Mouse (Mus musculus): ENCODE measurements around the gene Katnal1. TPM values are rescaled to one million over a fixed set of nuclear protein-coding genes. Genes with fewer than 3 reads are reported as not detected.

Katnal1 gene
- polyA plus RNA-seq, 1 experiment: 19.2 TPM

DNA sequence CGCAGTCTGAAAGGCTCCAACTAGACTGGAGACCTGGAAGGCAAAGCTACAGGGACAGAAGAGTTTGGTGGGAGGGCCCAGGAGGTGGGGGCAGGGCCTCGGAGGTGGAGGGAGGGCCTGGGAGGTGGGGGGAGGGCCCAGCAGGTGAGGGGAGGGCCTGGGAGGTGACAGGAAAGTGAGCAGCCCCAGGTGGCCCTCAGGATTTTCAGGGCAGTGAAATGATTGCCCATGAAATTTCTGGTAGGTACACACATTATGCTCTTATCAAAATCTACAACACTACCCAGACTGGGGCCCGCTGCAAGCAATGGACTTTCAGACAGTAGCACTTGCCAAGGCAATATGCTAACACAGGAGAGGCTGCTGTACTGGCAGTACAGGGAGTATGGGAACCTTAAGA is 59.5 kb downstream of the Katnal1 start:
- TF ChIP-seq CTCF (IDR thresholded peaks at IDR 0.05; ENCODE audit: borderline replicate concordance, insufficient read depth, low read length) (no peak), POLR2A (IDR thresholded peaks at IDR 0.05; ENCODE audit: low read depth, low read length) (no peak)
- H3K4me3 ChIP-seq (ENCODE audit: insufficient read depth, low read length): no peak overlapping the region
- H3K4me1 ChIP-seq (ENCODE audit: control insufficient read depth, insufficient read depth, low read length): no peaks in the 10 kb centered on the region
- no peak overlapping the region for H3K27ac ChIP-seq (ENCODE audit: insufficient read depth, low read length)

- no peak overlapping the region for H3K27ac ChIP-seq (ENCODE audit: insufficient read depth, low read length)
- no peak for TF ChIP-seq CTCF (IDR thresholded peaks at IDR 0.05; ENCODE audit: borderline replicate concordance, insufficient read depth, low read length)
- no peak for TF ChIP-seq POLR2A (IDR thresholded peaks at IDR 0.05; ENCODE audit: low read depth, low read length)
- no peaks in the 10 kb centered on the region for H3K4me1 ChIP-seq (ENCODE audit: control insufficient read depth, insufficient read depth, low read length)
- H3K4me3 ChIP-seq (ENCODE audit: insufficient read depth, low read length): no peak overlapping the region
These were observed 61.4 kb downstream of the Katnal1 start for GRCm38 (mm10) chr5:148867766-148868165.

GRCm38 (mm10) chr5:148867171-148867570 is 61.9 kb downstream of the Katnal1 start:
- TF ChIP-seq CTCF (IDR thresholded peaks at IDR 0.05; ENCODE audit: borderline replicate concordance, insufficient read depth, low read length) (no peak), POLR2A (IDR thresholded peaks at IDR 0.05; ENCODE audit: low read depth, low read length) (no peak)
- no peak overlapping the region for H3K4me3 ChIP-seq (ENCODE audit: insufficient read depth, low read length)
- H3K27ac ChIP-seq (ENCODE audit: insufficient read depth, low read length): no peak overlapping the region
- no peaks in the 10 kb centered on the region for H3K4me1 ChIP-seq (ENCODE audit: control insufficient read depth, insufficient read depth, low read length)

DNA sequence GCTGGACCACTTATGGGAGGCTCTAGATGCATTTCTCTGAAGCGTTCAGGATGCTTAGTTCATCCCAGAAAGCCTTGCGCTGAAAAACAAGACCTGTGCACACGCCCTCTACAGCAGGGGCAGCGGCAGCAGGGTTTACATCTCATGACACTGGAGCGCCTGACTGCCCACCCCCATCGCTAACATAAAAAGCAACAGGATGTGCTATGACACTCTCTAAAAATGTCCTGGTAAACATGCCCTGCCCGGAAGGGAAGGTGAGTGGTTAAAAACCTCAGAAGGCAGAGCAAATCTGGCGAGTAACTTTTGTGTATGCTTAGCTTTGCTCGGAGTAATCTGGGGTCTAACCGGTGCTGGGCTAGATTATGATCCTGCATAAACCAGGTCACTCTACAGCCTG is 62.5 kb downstream of the Katnal1 start:
- H3K4me3 ChIP-seq (ENCODE audit: insufficient read depth, low read length): no peak overlapping the region
- no peaks in the 10 kb centered on the region for H3K4me1 ChIP-seq (ENCODE audit: control insufficient read depth, insufficient read depth, low read length)
- no peak overlapping the region for H3K27ac ChIP-seq (ENCODE audit: insufficient read depth, low read length)
- TF ChIP-seq POLR2A (IDR thresholded peaks at IDR 0.05; ENCODE audit: low read depth, low read length) (no peak), CTCF (IDR thresholded peaks at IDR 0.05; ENCODE audit: borderline replicate concordance, insufficient read depth, low read length) (no peak)

GRCm38 (mm10) chr5:148863409-148863808 is 65.7 kb downstream of the Katnal1 start:
- Histone ChIP-seq H3K4me3 (ENCODE audit: insufficient read depth, low read length) (no peak overlapping the region), H3K4me1 (ENCODE audit: control insufficient read depth, insufficient read depth, low read length) (no peaks in the 10 kb centered on the region), H3K27ac (ENCODE audit: insufficient read depth, low read length) (no peak overlapping the region)
- no peak for TF ChIP-seq CTCF (IDR thresholded peaks at IDR 0.05; ENCODE audit: borderline replicate concordance, insufficient read depth, low read length)
- no peak for TF ChIP-seq POLR2A (IDR thresholded peaks at IDR 0.05; ENCODE audit: low read depth, low read length)

- Histone ChIP-seq H3K4me1 (ENCODE audit: control insufficient read depth, insufficient read depth, low read length) (no peaks in the 10 kb centered on the region), H3K4me3 (ENCODE audit: insufficient read depth, low read length) (no peak overlapping the region), H3K27ac (ENCODE audit: insufficient read depth, low read length) (no peak overlapping the region)
- no peak for TF ChIP-seq CTCF (IDR thresholded peaks at IDR 0.05; ENCODE audit: borderline replicate concordance, insufficient read depth, low read length)
- no peak for TF ChIP-seq POLR2A (IDR thresholded peaks at IDR 0.05; ENCODE audit: low read depth, low read length)
These were observed 66.3 kb downstream of the Katnal1 start for GRCm38 (mm10) chr5:148862853-148863252.

- no peak for TF ChIP-seq CTCF (IDR thresholded peaks at IDR 0.05; ENCODE audit: borderline replicate concordance, insufficient read depth, low read length)
- TF ChIP-seq POLR2A (IDR thresholded peaks at IDR 0.05; ENCODE audit: low read depth, low read length): no peak
- no peak overlapping the region for H3K4me3 ChIP-seq (ENCODE audit: insufficient read depth, low read length)
- H3K4me1 ChIP-seq (ENCODE audit: control insufficient read depth, insufficient read depth, low read length): no peaks in the 10 kb centered on the region
- no peak overlapping the region for H3K27ac ChIP-seq (ENCODE audit: insufficient read depth, low read length)
These were observed 67.0 kb downstream of the Katnal1 start for GRCm38 (mm10) chr5:148862136-148862535.

GRCm38 (mm10) chr5:148857522-148857921 is 71.6 kb downstream of the Katnal1 start:
- no peaks in the 10 kb centered on the region for H3K4me1 ChIP-seq (ENCODE audit: control insufficient read depth, insufficient read depth, low read length)
- no peak overlapping the region for H3K27ac ChIP-seq (ENCODE audit: insufficient read depth, low read length)
- H3K4me3 ChIP-seq (ENCODE audit: insufficient read depth, low read length): no peak overlapping the region
- TF ChIP-seq POLR2A (IDR thresholded peaks at IDR 0.05; ENCODE audit: low read depth, low read length) (no peak), CTCF (IDR thresholded peaks at IDR 0.05; ENCODE audit: borderline replicate concordance, insufficient read depth, low read length) (no peak)

DNA sequence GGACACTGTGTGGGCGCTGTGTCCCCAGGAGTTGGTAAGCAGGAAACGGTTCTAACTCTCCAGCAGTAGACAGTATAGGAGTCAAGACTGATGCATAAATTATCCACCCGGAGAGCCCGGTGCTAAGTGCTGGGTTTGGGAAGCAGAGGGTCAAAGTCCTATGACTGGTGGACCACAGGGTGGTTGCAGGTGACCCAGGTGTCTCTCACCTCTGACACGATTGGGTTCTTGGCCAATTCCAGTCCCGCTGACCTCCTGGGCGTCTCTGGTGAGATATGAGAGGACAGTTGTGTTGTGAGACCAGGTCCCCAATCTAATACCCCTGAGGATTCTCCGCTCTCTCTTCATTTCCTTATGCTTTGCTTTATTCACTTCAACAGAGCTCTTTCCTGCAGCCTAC is 74.1 kb downstream of the Katnal1 start:
- TF ChIP-seq POLR2A (IDR thresholded peaks at IDR 0.05; ENCODE audit: low read depth, low read length) (no peak), CTCF (IDR thresholded peaks at IDR 0.05; ENCODE audit: borderline replicate concordance, insufficient read depth, low read length) (no peak)
- Histone ChIP-seq H3K4me1 (ENCODE audit: control insufficient read depth, insufficient read depth, low read length) (no peaks in the 10 kb centered on the region), H3K4me3 (ENCODE audit: insufficient read depth, low read length) (no peak overlapping the region), H3K27ac (ENCODE audit: insufficient read depth, low read length) (no peak overlapping the region)

- Histone ChIP-seq H3K27ac (ENCODE audit: insufficient read depth, low read length) (no peak overlapping the region), H3K4me1 (ENCODE audit: control insufficient read depth, insufficient read depth, low read length) (no peaks in the 10 kb centered on the region), H3K4me3 (ENCODE audit: insufficient read depth, low read length) (no peak overlapping the region)
- no peak for TF ChIP-seq CTCF (IDR thresholded peaks at IDR 0.05; ENCODE audit: borderline replicate concordance, insufficient read depth, low read length)
- no peak for TF ChIP-seq POLR2A (IDR thresholded peaks at IDR 0.05; ENCODE audit: low read depth, low read length)
These were observed 75.0 kb downstream of the Katnal1 start for GRCm38 (mm10) chr5:148854166-148854565.

- Histone ChIP-seq H3K4me1 (ENCODE audit: control insufficient read depth, insufficient read depth, low read length) (no peaks in the 10 kb centered on the region), H3K27ac (ENCODE audit: insufficient read depth, low read length) (no peak overlapping the region), H3K4me3 (ENCODE audit: insufficient read depth, low read length) (no peak overlapping the region)
- TF ChIP-seq POLR2A (IDR thresholded peaks at IDR 0.05; ENCODE audit: low read depth, low read length): no peak
- no peak for TF ChIP-seq CTCF (IDR thresholded peaks at IDR 0.05; ENCODE audit: borderline replicate concordance, insufficient read depth, low read length)
These were observed 79.6 kb downstream of the Katnal1 start for GRCm38 (mm10) chr5:148849516-148849915.
